Mouse (Mus musculus): ENCODE measurements around the gene Mettl26.

Mettl26 gene

DNA sequence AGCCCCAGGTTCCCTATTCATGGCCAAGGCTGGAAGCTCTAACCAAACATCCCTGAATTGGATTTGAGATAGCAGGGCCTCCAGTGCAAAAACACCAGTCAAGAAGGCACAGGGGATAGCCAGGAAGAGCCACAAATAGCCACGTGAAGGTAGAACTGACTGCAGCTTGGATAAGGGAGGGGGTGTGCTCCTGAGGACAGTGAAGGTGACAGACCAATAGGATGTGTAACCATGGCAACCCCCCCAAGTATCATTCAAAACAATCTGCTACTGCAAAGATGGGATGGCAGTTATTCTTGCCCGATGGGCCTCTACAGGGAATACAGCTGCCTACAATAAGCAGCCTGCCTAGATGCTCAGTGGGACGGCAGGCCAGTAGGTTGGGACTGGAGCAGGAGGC, 37.3 kb upstream of the Mettl26 start:
- DNase-seq (ENCODE audit: low spot score), result no peak

DNA sequence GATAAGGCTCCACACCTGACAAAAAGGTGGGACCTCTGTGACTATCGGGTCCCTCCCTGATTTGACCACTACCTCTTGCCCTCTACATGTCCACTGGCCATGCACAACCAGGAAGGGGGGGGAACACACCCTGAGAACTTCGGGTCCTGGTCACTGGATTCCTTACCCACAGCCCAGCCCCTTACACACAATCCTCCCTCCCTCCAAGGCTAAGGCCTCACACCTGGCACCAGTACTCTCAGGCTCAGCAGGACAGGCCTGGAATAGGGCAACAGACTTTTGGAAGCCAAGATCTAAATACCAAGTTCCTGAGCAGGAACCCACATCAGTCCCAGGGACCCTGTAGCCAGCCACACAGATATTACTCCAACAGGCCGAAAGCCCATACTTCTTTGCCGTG, 36.0 kb upstream of the Mettl26 start:
- DNase-seq (ENCODE audit: low spot score), result no peak

DNA sequence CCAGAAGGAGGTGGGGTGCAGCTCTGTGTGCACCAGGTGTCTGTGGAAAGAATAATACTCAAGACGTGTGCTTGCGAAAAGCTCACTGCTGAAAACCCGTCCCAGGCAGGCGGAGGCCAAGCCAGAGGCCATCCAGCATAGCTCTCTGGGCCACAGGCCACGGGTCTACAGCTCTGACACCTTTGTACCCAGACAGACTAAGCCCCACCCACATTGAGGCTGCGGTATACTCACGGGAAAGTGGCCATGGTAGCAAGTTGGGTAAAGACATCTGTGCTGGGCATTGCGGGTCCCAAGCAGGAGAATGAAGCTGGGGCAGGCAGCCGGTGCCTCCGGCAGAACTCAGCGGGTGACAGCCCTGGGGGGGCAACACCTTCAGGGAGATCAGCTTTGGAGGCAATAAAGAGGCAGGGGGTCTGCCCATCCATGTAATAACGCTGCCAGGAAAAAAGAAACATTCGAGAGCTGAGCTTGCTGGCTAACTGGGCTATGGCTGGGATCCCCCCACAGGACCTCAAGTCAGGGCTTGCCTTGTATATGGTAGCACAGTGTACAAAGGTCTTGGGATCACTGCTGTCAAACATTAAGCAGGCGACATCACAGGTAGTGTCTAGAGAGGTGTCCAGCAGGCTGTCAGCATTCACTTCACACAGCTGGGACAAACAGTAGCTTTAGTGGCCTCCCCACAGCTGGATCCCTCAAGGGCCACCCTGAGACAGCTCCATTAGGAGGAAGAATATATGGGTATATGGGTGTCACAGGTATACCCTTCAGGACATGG, 35.2 kb upstream of the Mettl26 start:
- no peak for DNase-seq (ENCODE audit: low spot score)

DNA sequence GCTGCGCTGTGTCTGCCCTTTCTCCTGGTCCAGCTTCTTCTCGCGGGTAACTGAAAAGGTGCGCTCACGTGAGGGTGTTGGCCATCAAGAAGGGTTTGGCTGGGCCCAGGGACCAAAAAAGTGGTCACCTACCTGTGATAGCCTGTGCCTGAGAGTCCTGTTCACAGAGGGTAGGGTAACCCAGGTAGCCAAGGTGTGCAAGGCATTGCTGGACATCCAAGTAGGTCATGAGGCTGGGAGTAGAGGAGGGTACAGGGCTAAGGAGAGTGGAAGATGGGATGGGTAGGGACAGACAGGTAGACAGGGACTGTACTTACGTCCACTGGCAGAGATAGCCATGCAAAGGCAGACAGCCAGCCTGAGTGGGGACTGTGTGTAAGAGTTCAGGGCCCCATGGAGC, 34.4 kb upstream of the Mettl26 start:
- DNase-seq (ENCODE audit: low spot score), result no peak

GRCm38 (mm10) chr17:25841117-25841880, 33.6 kb upstream of the Mettl26 start, which contains the start of gene Gm20683:
TSS of gene Gm20683 (minus strand) at chr17:25841763.
- DNase-seq (ENCODE audit: low spot score), result no peak

DNA sequence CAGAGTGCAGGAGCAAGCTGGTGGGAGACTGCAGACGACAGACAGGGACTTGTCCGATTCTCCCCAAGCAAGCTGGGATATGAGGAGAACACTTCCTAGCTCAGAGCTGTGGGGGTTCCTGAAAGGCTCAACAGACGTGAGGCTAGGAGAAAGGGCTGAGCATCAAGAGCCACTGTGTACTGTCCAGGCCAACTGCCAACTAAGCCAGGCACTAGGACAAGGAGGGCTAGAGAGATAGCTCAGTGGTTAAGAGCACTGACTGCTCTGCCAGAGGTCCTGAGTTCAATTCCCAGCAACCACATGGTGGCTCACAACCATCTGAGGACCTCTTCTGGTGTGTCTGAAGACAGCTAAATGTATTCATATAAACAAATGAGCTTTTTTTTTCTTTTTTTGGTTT, 32.4 kb upstream of the Mettl26 start:
- no peak for DNase-seq (ENCODE audit: low spot score)

- DNase-seq (ENCODE audit: low spot score), result no peak
These were observed 31.8 kb upstream of the Mettl26 start for GRCm38 (mm10) chr17:25843122-25843521.

- no peak for DNase-seq (ENCODE audit: low spot score)
These were observed 31.1 kb upstream of the Mettl26 start for GRCm38 (mm10) chr17:25843636-25844395.

GRCm38 (mm10) chr17:25844396-25844901, 30.4 kb upstream of the Mettl26 start, which contains the start of gene Rhot2:
TSS of gene Rhot2 (minus strand) at chr17:25844851.
- peak; percentile 97 for DNase-seq (ENCODE audit: low spot score)

DNA sequence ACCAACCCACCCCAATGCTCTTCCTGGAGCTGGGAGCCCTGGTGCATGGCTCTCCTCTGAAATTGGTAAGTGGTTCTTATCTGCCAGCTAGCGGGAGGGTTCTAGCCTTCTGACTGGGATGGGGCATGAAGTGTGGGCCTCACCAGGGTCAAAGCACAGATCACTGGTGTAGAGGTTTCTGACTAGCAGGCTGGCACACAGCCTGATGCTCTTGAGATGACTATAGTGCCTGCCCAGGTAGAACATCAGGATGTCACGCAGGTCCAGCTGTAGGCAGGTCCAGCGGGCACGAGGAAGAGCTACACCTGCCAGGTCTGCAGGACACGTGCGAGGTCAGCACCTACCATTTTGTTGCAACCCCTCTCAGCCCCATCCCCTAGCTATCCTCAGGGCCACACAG, 14.6 kb upstream of the Mettl26 start:
- no peak for DNase-seq (ENCODE audit: low spot score)

- DNase-seq (ENCODE audit: low spot score), result peak; percentile 93
These were observed 13.8 kb upstream of the Mettl26 start, which contains the start of gene Wdr90 for GRCm38 (mm10) chr17:25860832-25861703. TSS of gene Wdr90 (minus strand) at chr17:25861501.

DNA sequence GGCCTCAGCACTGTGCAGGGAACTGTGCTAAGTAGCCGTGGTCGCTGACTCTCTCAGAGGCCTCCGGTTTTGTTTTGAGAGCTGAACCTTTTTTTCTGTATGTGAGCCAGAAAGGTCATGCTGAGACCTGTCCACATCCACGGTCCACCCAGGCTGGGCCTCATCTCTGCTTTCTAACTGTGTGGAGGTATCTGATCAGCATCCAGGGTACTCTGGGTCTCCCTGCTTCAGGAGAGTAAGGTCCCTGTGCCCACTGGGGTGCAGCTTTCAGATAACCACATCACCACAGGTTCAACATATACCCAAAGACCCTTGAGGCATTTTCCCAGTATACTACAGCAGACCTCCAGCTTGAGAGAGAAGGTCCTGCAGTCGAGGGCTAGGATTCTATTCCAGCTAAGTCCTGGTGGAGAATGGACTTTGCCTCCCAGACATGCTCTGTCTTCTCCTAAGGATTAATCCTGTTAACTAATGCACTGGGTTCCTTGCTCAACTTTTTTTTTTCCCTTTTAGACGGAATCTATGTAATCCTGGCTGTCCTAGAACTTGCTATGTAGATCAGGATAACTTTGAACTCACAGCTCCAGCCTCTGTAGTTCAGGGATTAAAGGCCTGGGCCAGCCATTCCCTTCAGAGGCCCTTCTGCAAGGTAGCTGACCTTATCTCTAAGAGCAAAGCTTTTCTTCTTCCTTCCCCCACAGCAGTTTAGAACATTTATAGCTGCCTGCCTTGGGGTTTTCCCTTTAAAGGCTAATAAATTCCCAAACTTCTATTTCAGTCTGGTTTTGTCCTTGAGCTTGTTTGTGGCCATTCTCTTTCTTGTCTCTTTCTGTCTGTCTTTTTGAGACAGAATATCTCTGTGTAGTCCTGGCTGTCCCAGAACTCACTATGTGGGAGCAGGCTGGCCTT, 12.9 kb upstream of the Mettl26 start:
- no peak for DNase-seq (ENCODE audit: low spot score)

DNA sequence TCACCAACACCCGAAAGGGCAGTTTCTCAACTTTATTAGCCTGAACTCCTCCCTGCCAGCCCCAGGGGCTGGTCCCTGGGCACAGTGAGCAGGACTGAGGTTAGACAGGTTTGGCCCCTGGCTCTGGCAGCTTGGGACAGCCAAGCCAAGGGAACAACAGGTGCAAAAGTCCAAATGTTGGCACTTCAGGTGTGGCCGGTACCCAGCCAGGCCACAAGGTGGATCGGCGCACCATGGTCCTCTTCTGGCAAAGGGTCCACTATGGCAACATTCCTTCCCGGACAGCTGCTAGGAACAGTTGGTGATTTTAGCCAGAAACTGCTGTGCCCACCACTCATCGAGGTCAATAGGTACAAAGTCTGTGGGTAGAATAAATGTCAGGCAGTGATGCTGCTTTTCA, 11.2 kb upstream of the Mettl26 start:
- DNase-seq (ENCODE audit: low spot score), result no peak

GRCm38 (mm10) chr17:25864311-25864710, 10.6 kb upstream of the Mettl26 start:
- no peak for DNase-seq (ENCODE audit: low spot score)

- DNase-seq (ENCODE audit: low spot score), result no peak
These were observed 9.6 kb upstream of the Mettl26 start for GRCm38 (mm10) chr17:25865288-25865687.

DNA sequence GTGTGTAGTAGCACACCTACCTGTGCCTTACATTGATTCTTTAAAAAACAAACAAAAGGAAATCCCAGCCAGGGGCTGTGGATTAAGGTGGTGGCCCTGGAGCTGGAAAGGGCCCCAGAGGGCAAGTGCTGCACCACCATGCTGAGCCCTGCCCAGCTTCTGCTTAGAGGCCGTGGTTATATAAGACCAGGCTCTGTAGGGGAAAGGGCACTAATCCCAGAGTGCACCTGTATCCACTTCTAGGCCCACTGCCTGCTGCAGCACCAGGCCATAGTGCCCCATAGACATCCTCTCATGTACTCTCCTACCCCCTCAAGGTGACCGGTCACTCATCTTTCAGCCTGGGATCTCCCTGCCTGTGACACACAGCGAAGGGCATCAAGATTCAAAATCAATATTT, 8.7 kb upstream of the Mettl26 start:
- no peak for DNase-seq (ENCODE audit: low spot score)

- DNase-seq (ENCODE audit: low spot score), result peak; percentile 49
These were observed 7.4 kb upstream of the Mettl26 start for GRCm38 (mm10) chr17:25867509-25867835.

DNA sequence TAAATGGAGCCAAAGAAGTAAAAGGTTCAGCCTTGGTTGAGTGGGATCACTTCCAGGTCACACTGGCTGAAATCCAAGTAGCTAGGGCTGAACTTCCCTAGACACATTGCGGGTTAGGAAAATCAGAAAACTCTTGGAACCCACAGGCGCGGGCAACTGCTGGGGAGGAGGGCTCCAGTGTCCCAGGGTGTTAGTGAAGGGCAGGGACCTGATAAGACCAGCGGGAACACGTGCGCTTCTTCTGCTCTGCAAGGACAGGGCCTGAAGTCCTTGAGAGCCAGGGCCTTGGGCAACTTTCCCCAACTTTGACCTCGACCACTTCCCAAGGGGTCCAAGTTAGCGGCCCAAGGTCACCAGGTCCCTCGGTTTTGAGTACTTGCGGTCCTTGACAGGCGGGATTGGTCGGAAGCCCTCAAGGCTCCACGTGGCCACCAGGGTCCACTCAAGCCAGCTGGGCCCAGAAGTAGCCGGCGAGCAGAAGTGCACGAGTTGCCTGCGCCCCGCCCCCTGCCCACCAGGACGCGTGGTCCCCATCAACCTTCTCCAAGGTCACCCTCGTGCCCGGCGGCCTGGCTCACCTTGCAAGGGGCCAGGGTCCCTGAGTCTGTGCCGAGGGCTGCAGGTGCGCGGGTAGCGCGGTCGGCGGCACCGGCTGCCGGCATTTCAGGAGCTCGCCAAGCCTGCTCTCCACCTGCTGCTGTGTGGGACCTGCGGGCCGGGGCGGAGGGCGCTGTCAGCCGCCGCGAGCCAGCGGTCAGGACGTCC, 6.9 kb upstream of the Mettl26 start:
- DNase-seq (ENCODE audit: low spot score), result no peak

GRCm38 (mm10) chr17:25868601-25869191, 6.2 kb upstream of the Mettl26 start, which contains the start of gene Mcrip2:
TSS of gene Mcrip2 (minus strand) at chr17:25868764.
- peak; percentile 48 for DNase-seq (ENCODE audit: low spot score)
